Mouse (Mus musculus) left cerebral cortex, adult 8-10 months (tissue): ENCODE measurements around the gene Magee2. TPM values are rescaled to one million over a fixed set of nuclear protein-coding genes. Genes with fewer than 3 reads are reported as not detected.
"Not testable (repeated sequence)": the region's sequence is repeated elsewhere in the genome, so short reads cannot be mapped to it uniquely, and the experiment has no call there.

Experiments used
- DNase-seq, 2 experiments: peaks; one replicate each; pipeline ENCODE4 v3.0.0; 2022; ENCODE audit warnings: low spot score in 2 of 2
- total RNA-seq, 4 experiments: library from RNA; stranded (reverse); gene quantifications; 2 replicates each; pipeline ENCODE4 v1.2.4; 2022

Magee2 gene
- total RNA-seq = 1 to 10 TPM; 6.6 to 8.3 (median 7.4) TPM

- peak; percentile 7 to 9 for DNase-seq
These were observed at the start of gene Magee2 for GRCm38 (mm10) chrX:104856751-104857341. TSS of gene Magee2 (minus strand) at chrX:104857267.

- DNase-seq = no peak
These were observed 3.5 kb downstream of the Magee2 start for GRCm38 (mm10) chrX:104853610-104854009.

- DNase-seq = not testable (repeated sequence)
These were observed 39.5 kb downstream of the Magee2 start for GRCm38 (mm10) chrX:104817583-104817982.

- DNase-seq = not testable (repeated sequence)
These were observed 40.1 kb downstream of the Magee2 start for GRCm38 (mm10) chrX:104816987-104817386.

- DNase-seq = not testable (repeated sequence)
These were observed 43.4 kb downstream of the Magee2 start for GRCm38 (mm10) chrX:104813704-104814103.

Other genes starting within 250 kb of the Magee2 start
- 1 to 10 TPM; 5.8 to 7.4 (median 6.5) TPM for gene Zdhhc15, start 186.2 kb downstream of the Magee2 start, total RNA-seq
- 10 to 100 TPM; 16.8 to 20.6 (median 19.5) TPM for gene Pbdc1, start 222.5 kb upstream of the Magee2 start, total RNA-seq